Mouse (Mus musculus) gastrocnemius, postnatal 36 days (tissue): ENCODE measurements around the gene Shc2. TPM values are rescaled to one million over a fixed set of nuclear protein-coding genes. Genes with fewer than 3 reads are reported as not detected.

ENCODE experiments used
- DNase-seq, 2 experiments: peaks; one replicate each; pipeline ENCODE4 v3.0.0; 2022
- intact Hi-C: fragments of 180-260 bp; cut with DNase I; formaldehyde crosslinking; loops from one replicate; pipeline ENCODE4 v1.15.1; 2025
- total RNA-seq, 2 experiments: library from RNA; stranded (reverse); gene quantifications; 2 replicates each; pipeline ENCODE4 v1.2.3; 2021

Shc2 gene
- total RNA-seq, 2 experiments from 2014 or later, result 2.3 to 2.5 TPM

DNA sequence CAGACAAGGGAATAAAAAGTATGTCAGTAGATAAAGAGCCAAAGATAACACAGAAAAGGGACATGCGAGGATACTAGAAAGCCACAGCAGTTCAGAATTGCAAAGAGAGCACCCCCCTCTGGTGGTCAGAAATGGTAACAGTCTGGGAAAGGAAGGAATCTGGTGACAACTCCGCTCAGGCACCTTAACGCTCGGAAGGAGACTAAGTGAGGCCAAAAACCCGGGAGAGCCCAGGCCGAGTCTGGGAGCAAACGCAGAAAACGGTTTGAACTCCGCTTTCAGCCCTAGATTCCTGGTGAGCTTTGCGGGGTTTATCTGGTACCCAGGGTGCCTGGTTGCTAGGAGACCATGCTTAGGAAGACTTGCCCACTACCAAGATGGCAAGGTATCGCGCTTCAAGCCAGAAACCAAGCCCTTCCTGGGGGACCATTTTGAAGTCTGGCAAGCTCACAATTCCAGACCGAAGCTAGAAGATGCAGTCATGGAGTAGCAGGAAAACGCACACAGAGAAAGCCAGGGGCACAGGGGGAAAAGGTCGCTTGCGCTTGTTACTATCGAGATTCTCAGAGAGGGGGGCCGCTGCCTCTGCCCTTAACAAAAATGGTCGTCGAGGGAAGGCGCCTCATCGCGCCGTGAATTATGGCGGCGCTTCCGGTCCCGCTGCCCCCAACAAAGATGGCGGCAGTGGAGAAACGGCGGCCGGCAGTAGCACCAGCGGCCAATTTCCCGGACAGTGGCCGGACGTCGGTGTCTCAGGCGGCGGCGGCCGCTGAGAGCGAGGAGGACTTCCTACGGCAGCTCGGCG lies 31.3 kb upstream of the Shc2 start, which contains the start of gene Tpgs1:
Gene Tpgs1 (plus strand): TSS at position 599 of the 805 bp plus-strand sequence.
- DNase-seq, result peak; percentile 81 to 92
- intact Hi-C loops, result loop anchor here (1.0 kb wide), 1 partner anchor 74 kb away; no protein-coding TSS in a partner anchor

GRCm38 (mm10) chr10:79668076-79668475 lies 30.4 kb upstream of the Shc2 start:
- DNase-seq, result no peak
- intact Hi-C loops, result loop anchor here (1.0 kb wide), 1 partner anchor 73 kb away; no protein-coding TSS in a partner anchor

DNA sequence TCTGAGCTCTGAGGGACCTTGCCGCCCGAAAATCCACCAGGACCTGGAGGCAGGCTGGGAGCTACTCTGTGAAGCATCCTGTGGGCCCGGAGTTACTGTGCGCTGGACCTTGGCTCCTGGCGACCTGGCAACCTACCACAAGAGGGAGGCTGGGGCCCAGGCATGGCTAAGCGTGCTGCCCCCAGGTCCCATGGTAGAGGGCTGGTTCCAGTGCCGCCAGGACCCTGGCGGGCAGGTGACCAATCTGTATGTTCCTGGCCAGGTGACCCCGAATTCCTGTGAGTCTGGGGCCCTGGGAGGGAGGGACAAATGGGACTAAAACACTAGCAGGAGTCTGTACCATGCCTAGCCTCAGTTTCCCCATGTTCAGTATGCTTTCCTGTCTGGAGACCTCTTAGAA lies 28.8 kb upstream of the Shc2 start:
- intact Hi-C loops, result loop anchor here (1.0 kb wide), 1 partner anchor 75 kb away; no protein-coding TSS in a partner anchor
- no peak for DNase-seq

- no peak for DNase-seq
- intact Hi-C loops, result no loop called here
Measured at GRCm38 (mm10) chr10:79665051-79665450, 27.3 kb upstream of the Shc2 start.

GRCm38 (mm10) chr10:79664131-79664665 lies 26.5 kb upstream of the Shc2 start, which contains the start of gene Madcam1:
TSS of gene Madcam1 (plus strand) at chr10:79664559.
- peak in 1 of 2 experiments; percentile 56 for DNase-seq
- intact Hi-C loops, result no loop called here

DNA sequence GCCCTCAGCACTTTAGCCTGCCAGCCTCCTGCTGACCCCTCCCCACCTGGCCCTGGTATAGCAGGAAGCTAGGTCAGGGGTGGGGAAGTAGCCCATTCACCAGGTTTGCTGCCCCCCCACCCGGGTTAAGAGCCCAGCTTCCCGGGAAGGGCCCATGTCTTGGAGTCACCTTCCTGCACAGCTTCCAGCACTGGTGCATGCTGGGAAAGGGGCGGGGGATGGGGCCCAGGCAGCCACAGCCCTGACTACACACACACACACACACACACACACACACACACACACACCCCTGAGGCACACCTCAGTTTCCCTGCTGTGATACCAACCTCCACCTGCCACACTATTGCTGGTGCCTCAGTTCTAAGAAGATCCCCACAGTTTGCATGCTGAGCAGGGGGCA lies 24.1 kb upstream of the Shc2 start:
- intact Hi-C loops, result no loop called here
- DNase-seq, result no peak

GRCm38 (mm10) chr10:79660298-79660697 lies 22.6 kb upstream of the Shc2 start:
- no peak for DNase-seq
- intact Hi-C loops, result no loop called here

DNA sequence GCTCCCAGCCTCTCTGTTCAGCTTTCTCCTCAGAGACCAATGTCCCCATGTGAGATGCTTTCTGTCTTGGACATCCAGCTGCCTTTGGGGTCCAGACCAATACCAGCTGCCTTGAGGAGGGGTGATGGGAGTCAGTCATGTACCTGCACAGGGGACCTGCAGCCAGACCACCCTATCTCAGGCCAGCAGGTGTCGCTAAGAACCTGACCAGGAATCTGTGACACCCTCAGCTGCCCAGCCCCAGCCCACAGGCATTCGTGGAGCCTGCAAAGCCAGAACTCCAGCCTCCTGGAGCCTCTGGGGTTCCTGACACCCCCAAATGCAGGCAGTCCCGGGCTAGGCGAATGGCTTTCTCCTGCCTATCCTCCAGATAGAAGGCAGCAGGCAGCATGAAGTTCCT lies 21.1 kb upstream of the Shc2 start:
- intact Hi-C loops, result no loop called here

DNA sequence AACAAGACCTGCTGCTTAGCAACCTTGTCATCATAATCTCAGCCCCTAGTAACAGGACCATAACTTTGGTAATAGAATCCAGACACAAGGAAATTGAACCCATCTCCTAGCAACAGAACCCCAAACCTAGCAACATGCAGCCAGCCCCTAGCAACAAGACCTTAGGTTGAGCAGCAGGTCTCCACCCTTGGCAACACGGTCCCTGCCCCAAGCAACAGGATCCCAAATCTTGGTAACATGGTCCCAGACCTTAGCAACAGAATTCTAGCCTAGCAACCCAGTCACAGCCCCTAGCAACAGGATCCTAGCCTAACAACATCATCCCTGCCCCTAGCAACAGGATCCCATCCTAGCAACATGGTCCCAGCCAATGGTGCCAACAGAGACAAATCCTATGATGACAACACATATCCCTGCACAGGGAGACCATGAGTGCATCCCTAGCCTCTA lies 17.3 kb upstream of the Shc2 start:
- intact Hi-C loops, result no loop called here
- no peak for DNase-seq

More for the DNA sequence above, 21.1 kb upstream of the Shc2 start:
- no peak for DNase-seq

GRCm38 (mm10) chr10:79652789-79653188 lies 15.1 kb upstream of the Shc2 start:
- intact Hi-C loops, result no loop called here
- peak; percentile 34 to 45 for DNase-seq

DNA sequence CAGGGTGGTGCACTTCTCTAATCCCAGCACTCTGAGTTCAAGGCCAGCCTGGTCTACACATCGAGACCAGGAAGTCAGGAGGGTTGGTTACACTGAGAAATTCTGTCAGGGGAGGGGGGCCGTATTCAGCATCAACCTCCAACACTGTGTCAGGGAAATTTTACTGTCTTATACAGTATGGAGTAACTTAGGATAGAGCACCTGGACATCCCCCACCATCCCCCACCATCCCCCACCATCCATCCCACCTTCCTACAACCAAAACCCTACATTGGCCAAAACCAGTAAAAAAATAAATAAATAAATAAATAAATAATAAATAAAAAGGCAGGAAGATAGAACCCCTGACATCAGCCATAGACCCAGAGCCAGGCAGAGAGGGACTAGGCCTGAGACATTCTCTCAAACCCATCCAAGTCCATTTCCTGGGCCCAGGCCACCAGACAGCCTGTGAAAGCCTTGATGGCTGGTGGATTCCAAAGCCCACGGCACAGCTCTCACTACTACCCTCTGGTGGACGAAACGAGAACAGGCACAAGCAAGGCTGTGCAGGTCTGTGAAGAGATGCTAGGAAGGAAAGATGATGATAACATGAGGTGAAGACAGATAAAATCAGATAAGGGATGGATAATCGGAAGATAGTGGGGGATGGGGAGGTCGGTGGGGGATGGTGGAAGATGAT lies 11.5 kb upstream of the Shc2 start:
- peak; percentile 51 to 77 for DNase-seq
- intact Hi-C loops, result loop anchor here (2.0 kb wide), 1 partner anchor 50 kb away; no protein-coding TSS in a partner anchor

DNA sequence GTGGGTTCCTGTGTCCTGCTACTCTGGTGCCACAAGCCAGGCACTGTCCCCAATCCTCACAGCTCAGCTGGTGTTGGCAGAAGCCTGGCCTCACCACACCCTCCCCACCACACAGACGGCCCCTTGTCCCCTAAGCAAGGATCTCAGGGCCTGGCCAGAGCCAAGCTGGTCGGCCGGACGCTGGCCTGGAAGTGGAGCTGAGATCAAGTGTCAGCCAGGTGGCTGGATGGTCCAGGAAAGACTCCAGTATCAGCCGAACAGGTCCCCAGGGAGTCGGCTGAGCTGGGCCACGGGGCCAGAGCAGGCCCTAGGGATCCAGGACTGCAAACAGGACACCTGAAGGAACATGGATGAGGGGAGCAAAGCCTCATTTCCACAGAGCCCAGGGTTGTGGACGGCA lies 8.0 kb upstream of the Shc2 start, which contains the start of gene Odf3l2:
Gene Odf3l2 (minus strand): TSS at position 28 of the 400 bp plus-strand sequence.
- intact Hi-C loops, result no loop called here
- peak; percentile 53 to 72 for DNase-seq

DNA sequence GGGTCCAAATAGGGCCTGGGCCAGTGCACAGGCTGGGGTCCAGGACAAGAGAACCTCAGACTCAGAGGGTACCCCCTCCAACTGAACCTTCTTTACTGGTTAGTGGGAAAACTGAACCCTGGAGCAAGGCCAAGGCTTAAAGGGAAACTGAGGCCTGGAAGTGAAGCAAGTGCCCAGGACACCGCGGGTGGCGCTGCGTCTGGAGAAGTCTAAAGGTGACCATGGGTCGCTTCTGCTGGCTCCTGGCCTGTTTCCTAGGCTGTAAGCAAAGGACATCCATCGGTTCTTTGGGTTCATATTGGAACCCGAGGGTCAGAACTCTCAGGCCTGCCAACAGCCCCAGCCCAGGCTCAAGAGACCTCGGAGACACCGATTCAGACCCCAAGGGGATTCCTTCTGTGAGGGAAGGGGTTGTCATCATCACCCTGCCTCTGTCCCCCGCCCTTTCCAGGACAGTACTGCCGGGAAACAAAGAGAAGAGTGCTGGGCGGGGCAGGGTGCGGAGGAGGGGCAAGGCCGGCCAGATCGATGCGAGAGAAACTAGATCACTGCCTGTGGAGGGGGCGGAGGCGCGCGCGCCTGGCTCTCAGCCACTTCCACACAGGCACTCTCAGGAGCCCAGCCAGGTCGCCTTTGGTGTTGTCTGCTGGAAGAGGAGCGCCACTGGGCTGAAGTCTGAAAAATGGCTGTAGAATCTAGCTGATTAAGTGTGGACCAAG lies 927 bp upstream of the Shc2 start:
- intact Hi-C loops, result no loop called here
- DNase-seq, result peak; percentile 48 to 67

DNA sequence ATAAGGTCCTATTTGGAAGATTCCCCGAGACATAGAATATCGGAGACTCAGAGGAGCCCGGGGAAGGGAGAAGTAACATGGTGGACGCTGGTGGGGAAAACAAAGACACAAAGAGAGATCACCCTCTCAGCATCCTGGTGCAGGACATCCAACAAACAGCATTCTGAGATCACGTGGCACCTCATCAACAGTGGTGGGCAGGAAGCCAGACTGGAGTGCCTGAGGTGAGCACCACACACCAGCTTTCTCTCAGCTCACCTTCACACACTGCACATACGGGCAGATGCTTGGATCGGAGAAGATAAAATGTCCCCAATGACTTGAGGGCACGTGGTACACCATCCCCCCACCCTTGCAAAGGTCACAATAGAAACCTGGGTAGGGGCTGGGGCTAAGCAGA lies 1.4 kb downstream of the Shc2 start:
- no peak for DNase-seq

DNA sequence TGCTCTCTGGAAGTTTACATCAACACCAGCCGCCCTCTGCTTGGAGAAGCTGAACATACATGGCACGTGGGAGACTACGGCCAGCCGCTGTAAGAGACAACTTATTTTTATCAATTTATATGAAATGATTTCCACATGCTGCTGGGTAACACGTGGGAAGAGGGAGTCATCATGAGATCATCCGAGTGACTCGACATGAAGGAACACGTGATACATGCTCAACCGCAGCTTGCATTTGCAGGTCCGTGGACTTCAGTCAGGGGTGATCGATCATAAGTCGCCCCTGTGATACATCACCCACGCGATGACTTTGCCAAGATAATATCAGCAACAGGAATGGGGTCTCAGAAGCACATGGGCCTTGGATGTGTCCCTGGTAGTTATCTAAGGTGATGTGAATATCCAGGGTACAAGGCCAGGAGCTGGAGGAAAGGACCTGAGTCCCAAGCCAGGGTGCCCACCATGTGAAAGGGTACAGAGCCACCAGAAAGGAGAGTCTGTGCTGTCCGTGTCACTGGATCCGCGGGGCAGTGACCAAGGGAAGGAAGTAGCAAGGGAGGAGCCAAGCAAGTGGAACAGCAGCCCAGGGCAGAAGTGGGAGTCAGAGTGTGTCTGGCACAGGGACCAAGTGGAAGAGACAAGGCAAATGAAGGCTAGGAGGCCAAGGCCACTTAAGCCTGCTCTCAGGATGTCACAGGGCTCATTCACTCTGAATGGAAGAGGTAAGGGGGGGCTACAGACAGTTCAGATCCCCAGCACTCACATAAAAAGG lies 4.5 kb downstream of the Shc2 start:
- no peak for DNase-seq
- intact Hi-C loops, result no loop called here

More for the DNA sequence above, 1.4 kb downstream of the Shc2 start:
- intact Hi-C loops, result no loop called here

DNA sequence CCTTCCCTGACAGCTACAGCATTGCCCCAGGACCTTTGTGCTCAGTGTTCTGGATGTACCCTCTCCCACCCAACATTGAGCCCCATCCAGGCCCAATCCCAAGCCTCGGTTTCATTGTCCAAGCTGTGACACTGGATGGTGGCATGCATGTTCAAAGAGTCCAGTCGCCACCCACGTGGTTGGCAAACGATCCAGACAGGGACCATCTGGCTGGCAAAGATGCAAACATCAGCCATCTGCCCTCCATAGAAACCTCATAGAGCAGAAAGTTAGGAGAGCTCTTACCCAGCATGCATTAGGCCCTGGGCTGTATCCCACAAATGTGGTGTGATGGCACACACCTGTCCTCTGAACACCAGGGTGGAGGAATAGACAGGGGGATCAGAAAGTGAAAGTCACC lies 6.3 kb downstream of the Shc2 start:
- DNase-seq, result no peak
- intact Hi-C loops, result no loop called here

- intact Hi-C loops, result no loop called here
- DNase-seq, result no peak
Measured at GRCm38 (mm10) chr10:79628377-79628776, 9.3 kb downstream of the Shc2 start.

DNA sequence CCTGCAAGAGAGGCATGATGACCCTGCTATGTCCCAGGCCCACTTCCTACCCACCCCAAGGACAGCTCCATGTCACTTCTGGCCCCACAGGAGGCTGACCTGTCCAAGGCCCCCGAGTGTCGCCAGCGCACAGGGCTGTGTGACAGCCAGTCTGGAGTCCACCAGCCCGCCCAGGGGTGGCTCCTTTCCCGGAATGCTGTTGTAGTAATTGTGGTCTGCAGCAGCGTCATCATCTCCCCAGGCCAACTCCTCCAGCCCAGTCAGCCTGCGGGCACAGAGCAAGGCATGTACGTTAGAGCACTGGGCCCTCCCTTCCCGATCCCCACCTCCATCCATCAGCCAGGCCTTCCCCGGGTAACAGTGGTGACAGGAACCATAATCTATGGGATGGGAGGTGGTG lies 11.6 kb downstream of the Shc2 start:
- DNase-seq, result no peak
- intact Hi-C loops, result no loop called here

DNA sequence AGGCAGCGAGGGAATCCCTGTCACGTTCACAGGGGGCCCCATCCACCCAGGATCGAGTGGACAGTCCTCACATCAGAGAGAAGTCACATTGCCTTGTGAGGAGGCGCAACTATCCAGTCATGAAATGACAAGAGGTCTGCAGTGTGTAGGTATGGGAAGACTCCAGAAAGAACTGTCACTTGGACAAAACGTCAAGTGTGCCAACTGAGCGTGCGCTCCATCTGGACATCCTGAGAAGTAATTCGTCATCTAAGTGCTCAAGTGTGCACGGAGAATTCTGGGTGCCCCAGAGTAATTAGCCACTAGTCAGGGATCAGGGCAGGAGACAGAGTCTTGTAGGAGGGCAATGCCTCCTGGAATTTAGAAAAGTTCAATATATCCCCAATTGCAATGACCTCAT lies 12.3 kb downstream of the Shc2 start:
- intact Hi-C loops, result no loop called here
- DNase-seq, result no peak

DNA sequence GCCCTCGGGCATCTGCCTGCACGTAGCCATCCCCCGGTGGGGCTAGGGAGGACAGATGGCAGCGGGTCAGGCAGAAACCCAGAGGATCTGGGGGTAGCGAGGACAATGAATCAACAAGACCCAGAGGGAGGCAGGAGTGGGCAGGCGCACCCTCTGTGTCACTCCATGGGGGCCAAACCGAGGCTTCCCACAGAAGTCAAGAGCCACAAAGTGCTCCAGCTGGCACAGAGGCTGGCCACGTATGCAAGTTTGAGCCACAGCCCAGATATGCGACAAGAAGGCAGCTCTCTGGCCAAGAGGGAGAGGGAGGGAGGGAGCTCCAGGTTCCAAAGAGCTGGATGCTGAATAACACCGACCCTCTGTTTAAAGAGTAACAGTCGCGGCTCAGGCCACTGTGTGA lies 13.8 kb downstream of the Shc2 start:
- intact Hi-C loops, result no loop called here
- no peak for DNase-seq
